Mouse (Mus musculus) G1E-ER4 (cell line): ENCODE measurements around the gene Atp6v0b. TPM values are rescaled to one million over a fixed set of nuclear protein-coding genes. Genes with fewer than 3 reads are reported as not detected.

Experiments used
- GATA1 ChIP-seq: IDR thresholded peaks from one replicate; pipeline ENCODE4 v1.8.0; 2012; ENCODE audit warnings: low read length, inconsistent platforms
- polyA plus RNA-seq: library from polyadenylated mRNA; stranded (reverse); fragments of >175 nt; gene quantifications from 2 replicates; pipeline ENCODE4 v1.2.3, GENCODE M21; 2012

The Atp6v0b gene
- 124 and 254 TPM in 2 replicates for polyA plus RNA-seq

- TF ChIP-seq GATA1, result no peak
Measured at GRCm38 (mm10) chr4:117887133-117887532, at the start of gene Atp6v0b. Gene Atp6v0b, minus strand, starts transcription at chr4:117887333.

- TF ChIP-seq GATA1, result no peak
Measured at GRCm38 (mm10) chr4:117934081-117934480, 46.9 kb upstream of the Atp6v0b start.

- TF ChIP-seq GATA1, result no peak
Measured at GRCm38 (mm10) chr4:117933248-117933647, 46.1 kb upstream of the Atp6v0b start.

GRCm38 (mm10) chr4:117929391-117929881 is 42.3 kb upstream of the Atp6v0b start, which contains the start of gene Artn:
Gene Artn, minus strand, starts transcription at chr4:117929763.
- no peak for TF ChIP-seq GATA1

- peak; percentile 63 for TF ChIP-seq GATA1
Measured at GRCm38 (mm10) chr4:117928699-117929241, 41.6 kb upstream of the Atp6v0b start.

GRCm38 (mm10) chr4:117928234-117928633 is 41.1 kb upstream of the Atp6v0b start:
- no peak for TF ChIP-seq GATA1

GRCm38 (mm10) chr4:117926545-117927482 is 39.7 kb upstream of the Atp6v0b start:
- TF ChIP-seq GATA1, result no peak

- TF ChIP-seq GATA1, result no peak
Measured at GRCm38 (mm10) chr4:117924916-117925315, 37.8 kb upstream of the Atp6v0b start.

- TF ChIP-seq GATA1, result no peak
Measured at GRCm38 (mm10) chr4:117923450-117923849, 36.3 kb upstream of the Atp6v0b start.

GRCm38 (mm10) chr4:117921358-117921757 is 34.2 kb upstream of the Atp6v0b start:
- peak; percentile 55 for TF ChIP-seq GATA1

- no peak for TF ChIP-seq GATA1
Measured at GRCm38 (mm10) chr4:117918762-117919161, 31.6 kb upstream of the Atp6v0b start.

GRCm38 (mm10) chr4:117918261-117918660 is 31.1 kb upstream of the Atp6v0b start:
- no peak for TF ChIP-seq GATA1

- no peak for TF ChIP-seq GATA1
Measured at GRCm38 (mm10) chr4:117917847-117918246, 30.7 kb upstream of the Atp6v0b start.

GRCm38 (mm10) chr4:117917402-117917801 is 30.3 kb upstream of the Atp6v0b start:
- TF ChIP-seq GATA1, result no peak

- no peak for TF ChIP-seq GATA1
Measured at GRCm38 (mm10) chr4:117916386-117916785, 29.3 kb upstream of the Atp6v0b start.

GRCm38 (mm10) chr4:117915489-117916105 is 28.5 kb upstream of the Atp6v0b start:
- TF ChIP-seq GATA1, result no peak
